Mouse (Mus musculus): ENCODE measurements around the gene Src. TPM values are rescaled to one million over a fixed set of nuclear protein-coding genes. Genes with fewer than 3 reads are reported as not detected.

Src gene
- polyA plus RNA-seq, 1 experiment from 2014 or later: 6.7 TPM

GRCm38 (mm10) chr2:157437123-157437522, 18.9 kb downstream of the Src start:
- H3K36me3 ChIP-seq (ENCODE audit: control insufficient read depth, insufficient read depth, low read length): peaks cover 24% of the 10 kb centered on the region
- peaks cover 4% of the 10 kb centered on the region for H3K9me3 ChIP-seq (ENCODE audit: control insufficient read depth, low read length)
- no peak for ATAC-seq (ENCODE audit: insufficient number of reproducible peaks, insufficient read depth, low FRiP score, low read depth)
- no peak overlapping the region for H3K9ac ChIP-seq (ENCODE audit: low read length)
- no peaks in the 10 kb centered on the region for H3K27me3 ChIP-seq (ENCODE audit: control insufficient read depth, insufficient read depth, low read length)
- WGBS: 87% methylated on average over 3 of the region's 3 CpGs
- no peak overlapping the region for H3K4me2 ChIP-seq (ENCODE audit: low read length)
- peaks cover 20 to 32% of the 10 kb centered on the region in 2 experiments for H3K4me1 ChIP-seq (ENCODE audit: control insufficient read depth in 2 of 2, insufficient read depth in 2 of 2, low read length in 2 of 2)
- H3K27ac ChIP-seq (replicated peaks in 1 of 2; ENCODE audit: control insufficient read depth in 1 of 2, insufficient read depth in 1 of 2, low read depth in 2 of 2, low read length in 2 of 2): no peak overlapping the region
- H3K4me3 ChIP-seq (ENCODE audit: control insufficient read depth in 1 of 2, insufficient read depth in 1 of 2, low read depth in 1 of 2, low read length in 2 of 2): no peak overlapping the region

- H3K4me2 ChIP-seq (ENCODE audit: low read length): no peak overlapping the region
- H3K9me3 ChIP-seq (ENCODE audit: control insufficient read depth, low read length): peaks cover 4% of the 10 kb centered on the region
- ATAC-seq (ENCODE audit: insufficient number of reproducible peaks, insufficient read depth, low FRiP score, low read depth): no peak
- no peak overlapping the region for H3K4me3 ChIP-seq (ENCODE audit: control insufficient read depth in 1 of 2, insufficient read depth in 1 of 2, low read depth in 1 of 2, low read length in 2 of 2)
- H3K27ac ChIP-seq (replicated peaks in 1 of 2; ENCODE audit: control insufficient read depth in 1 of 2, insufficient read depth in 1 of 2, low read depth in 2 of 2, low read length in 2 of 2): no peak overlapping the region
- H3K27me3 ChIP-seq (ENCODE audit: control insufficient read depth, insufficient read depth, low read length): no peaks in the 10 kb centered on the region
- WGBS: 92% methylated on average over 1 of the region's 1 CpGs
- H3K9ac ChIP-seq (ENCODE audit: low read length): no peak overlapping the region
- peaks cover 0 to 3% of the 10 kb centered on the region in 2 experiments; a peak in 2 of 4 replicates for H3K4me1 ChIP-seq (ENCODE audit: control insufficient read depth in 2 of 2, insufficient read depth in 2 of 2, low read length in 2 of 2)
- peaks cover 26% of the 10 kb centered on the region for H3K36me3 ChIP-seq (ENCODE audit: control insufficient read depth, insufficient read depth, low read length)
Measured at GRCm38 (mm10) chr2:157441363-157441762, 23.1 kb downstream of the Src start.

- Histone ChIP-seq H3K4me1 (ENCODE audit: control insufficient read depth in 2 of 2, insufficient read depth in 2 of 2, low read length in 2 of 2) (no peaks in the 10 kb centered on the region; a peak in 1 of 4 replicates), H3K4me3 (ENCODE audit: control insufficient read depth in 1 of 2, insufficient read depth in 1 of 2, low read depth in 1 of 2, low read length in 2 of 2) (no peak overlapping the region), H3K4me2 (ENCODE audit: low read length) (no peak overlapping the region), H3K27me3 (ENCODE audit: control insufficient read depth, insufficient read depth, low read length) (no peaks in the 10 kb centered on the region), H3K36me3 (ENCODE audit: control insufficient read depth, insufficient read depth, low read length) (no peaks in the 10 kb centered on the region), H3K9ac (ENCODE audit: low read length) (no peak overlapping the region), H3K9me3 (ENCODE audit: control insufficient read depth, low read length) (no peaks in the 10 kb centered on the region), H3K27ac (replicated peaks in 1 of 2; ENCODE audit: control insufficient read depth in 1 of 2, insufficient read depth in 1 of 2, low read depth in 2 of 2, low read length in 2 of 2) (no peak overlapping the region)
- 36% methylated on average over 15 of the region's 15 CpGs for WGBS
- no peak for ATAC-seq (ENCODE audit: insufficient number of reproducible peaks, insufficient read depth, low FRiP score, low read depth)
Measured at GRCm38 (mm10) chr2:157447297-157448158, 29.3 kb downstream of the Src start.

GRCm38 (mm10) chr2:157448356-157448755, 30.1 kb downstream of the Src start:
- Histone ChIP-seq H3K27ac (replicated peaks in 1 of 2; ENCODE audit: control insufficient read depth in 1 of 2, insufficient read depth in 1 of 2, low read depth in 2 of 2, low read length in 2 of 2) (no peak overlapping the region), H3K27me3 (ENCODE audit: control insufficient read depth, insufficient read depth, low read length) (no peaks in the 10 kb centered on the region), H3K9me3 (ENCODE audit: control insufficient read depth, low read length) (no peaks in the 10 kb centered on the region), H3K4me1 (ENCODE audit: control insufficient read depth in 2 of 2, insufficient read depth in 2 of 2, low read length in 2 of 2) (no peaks in the 10 kb centered on the region; a peak in 1 of 4 replicates), H3K9ac (ENCODE audit: low read length) (no peak overlapping the region), H3K36me3 (ENCODE audit: control insufficient read depth, insufficient read depth, low read length) (no peaks in the 10 kb centered on the region), H3K4me2 (ENCODE audit: low read length) (no peak overlapping the region), H3K4me3 (ENCODE audit: control insufficient read depth in 1 of 2, insufficient read depth in 1 of 2, low read depth in 1 of 2, low read length in 2 of 2) (no peak overlapping the region)
- 90% methylated on average over 7 of the region's 7 CpGs for WGBS
- ATAC-seq (ENCODE audit: insufficient number of reproducible peaks, insufficient read depth, low FRiP score, low read depth): no peak

- H3K4me3 ChIP-seq (ENCODE audit: control insufficient read depth in 1 of 2, insufficient read depth in 1 of 2, low read depth in 1 of 2, low read length in 2 of 2): no peak overlapping the region
- no peaks in the 10 kb centered on the region; a peak in 1 of 4 replicates for H3K4me1 ChIP-seq (ENCODE audit: control insufficient read depth in 2 of 2, insufficient read depth in 2 of 2, low read length in 2 of 2)
- 78% methylated on average over 3 of the region's 3 CpGs for WGBS
- no peak overlapping the region for H3K27ac ChIP-seq (replicated peaks in 1 of 2; ENCODE audit: control insufficient read depth in 1 of 2, insufficient read depth in 1 of 2, low read depth in 2 of 2, low read length in 2 of 2)
- H3K4me2 ChIP-seq (ENCODE audit: low read length): no peak overlapping the region
- no peaks in the 10 kb centered on the region for H3K9me3 ChIP-seq (ENCODE audit: control insufficient read depth, low read length)
- H3K36me3 ChIP-seq (ENCODE audit: control insufficient read depth, insufficient read depth, low read length): no peaks in the 10 kb centered on the region
- H3K27me3 ChIP-seq (ENCODE audit: control insufficient read depth, insufficient read depth, low read length): no peaks in the 10 kb centered on the region
- ATAC-seq (ENCODE audit: insufficient number of reproducible peaks, insufficient read depth, low FRiP score, low read depth): no peak
- no peak overlapping the region for H3K9ac ChIP-seq (ENCODE audit: low read length)
Measured at GRCm38 (mm10) chr2:157450905-157451304, 32.7 kb downstream of the Src start.

- Histone ChIP-seq H3K9ac (ENCODE audit: low read length) (no peak overlapping the region), H3K4me3 (ENCODE audit: control insufficient read depth in 1 of 2, insufficient read depth in 1 of 2, low read depth in 1 of 2, low read length in 2 of 2) (no peak overlapping the region), H3K9me3 (ENCODE audit: control insufficient read depth, low read length) (no peaks in the 10 kb centered on the region), H3K36me3 (ENCODE audit: control insufficient read depth, insufficient read depth, low read length) (no peaks in the 10 kb centered on the region), H3K27ac (replicated peaks in 1 of 2; ENCODE audit: control insufficient read depth in 1 of 2, insufficient read depth in 1 of 2, low read depth in 2 of 2, low read length in 2 of 2) (no peak overlapping the region), H3K4me2 (ENCODE audit: low read length) (no peak overlapping the region), H3K4me1 (ENCODE audit: control insufficient read depth in 2 of 2, insufficient read depth in 2 of 2, low read length in 2 of 2) (no peaks in the 10 kb centered on the region; a peak in 1 of 4 replicates), H3K27me3 (ENCODE audit: control insufficient read depth, insufficient read depth, low read length) (no peaks in the 10 kb centered on the region)
- WGBS: 64% methylated on average over 7 of the region's 7 CpGs
- ATAC-seq (ENCODE audit: insufficient number of reproducible peaks, insufficient read depth, low FRiP score, low read depth): no peak
Measured at GRCm38 (mm10) chr2:157451372-157452040, 33.3 kb downstream of the Src start.

- H3K9me3 ChIP-seq (ENCODE audit: control insufficient read depth, low read length): no peaks in the 10 kb centered on the region
- peak overlapping the region; percentile 47 to 49 for H3K4me3 ChIP-seq (ENCODE audit: control insufficient read depth in 1 of 2, insufficient read depth in 1 of 2, low read depth in 1 of 2, low read length in 2 of 2)
- H3K36me3 ChIP-seq (ENCODE audit: control insufficient read depth, insufficient read depth, low read length): peaks cover 22% of the 10 kb centered on the region
- no peak overlapping the region for H3K27ac ChIP-seq (replicated peaks in 1 of 2; ENCODE audit: control insufficient read depth in 1 of 2, insufficient read depth in 1 of 2, low read depth in 2 of 2, low read length in 2 of 2)
- H3K9ac ChIP-seq (ENCODE audit: low read length): peak overlapping the region; percentile 71
- peaks cover 6 to 16% of the 10 kb centered on the region in 2 experiments; a peak in 3 of 4 replicates for H3K4me1 ChIP-seq (ENCODE audit: control insufficient read depth in 2 of 2, insufficient read depth in 2 of 2, low read length in 2 of 2)
- H3K4me2 ChIP-seq (ENCODE audit: low read length): peak overlapping the region; percentile 74
- 2% methylated on average over 51 of the region's 56 CpGs for WGBS
- ATAC-seq (ENCODE audit: insufficient number of reproducible peaks, insufficient read depth, low FRiP score, low read depth): peak; percentile 81
- H3K27me3 ChIP-seq (ENCODE audit: control insufficient read depth, insufficient read depth, low read length): no peaks in the 10 kb centered on the region
Measured at GRCm38 (mm10) chr2:157457100-157457806, 39.0 kb downstream of the Src start.

Measured in heart, embryonic 14.5 days (tissue).